Mouse (Mus musculus): ENCODE data around the gene Wfdc17. TPM values are rescaled to one million over a fixed set of nuclear protein-coding genes. Genes with fewer than 3 reads are reported as not detected.

The Wfdc17 gene
- polyA plus RNA-seq (2015; fragmentation: Nextera tagmentation; extraction: Ambion mirVana), result 4.1 and 5.1 TPM in 2 replicates

GRCm38 (mm10) chr11:83703705-83704104 is at the start of gene Wfdc17:
Wfdc17 (plus strand) TSS chr11:83703991.

GRCm38 (mm10) chr11:83662204-83662603 is 41.6 kb upstream of the Wfdc17 start, which contains the start of gene Ccl4:
Ccl4 (plus strand) TSS chr11:83662584.

GRCm38 (mm10) chr11:83708715-83709114 is 4.9 kb downstream of the Wfdc17 start, which contains the start of gene Wfdc18:
Wfdc18 (plus strand) TSS chr11:83709015.

GRCm38 (mm10) chr11:83746681-83747080 is 42.9 kb downstream of the Wfdc17 start, which contains the start of gene Wfdc21:
Wfdc21 (plus strand) TSS chr11:83746940.

GRCm38 (mm10) chr11:83753581-83754181 is 49.9 kb downstream of the Wfdc17 start, which contains the start of gene Heatr6:
Heatr6 (plus strand) TSS chr11:83753696.

Other genes with a start within 250 kb of the Wfdc17 start
- 3.4 and 3.7 TPM in 2 replicates for gene Mmp28, start 240.9 kb upstream of the Wfdc17 start, polyA plus RNA-seq (2015; fragmentation: Nextera tagmentation; extraction: Ambion mirVana)
- gene Taf15, start 230.9 kb upstream of the Wfdc17 start, polyA plus RNA-seq (2015; fragmentation: Nextera tagmentation; extraction: Ambion mirVana), result 11.8 and 12.4 TPM in 2 replicates
- gene Heatr9, start 181.8 kb upstream of the Wfdc17 start, polyA plus RNA-seq (2015; fragmentation: Nextera tagmentation; extraction: Ambion mirVana), result not detected in 2 replicates
- 0.97 TPM in 1 of 2 replicates, not detected in the other for gene Ccl5, start 173.5 kb upstream of the Wfdc17 start, polyA plus RNA-seq (2015; fragmentation: Nextera tagmentation; extraction: Ambion mirVana)
- 4.3 and 5.3 TPM in 2 replicates for gene Ccl9, start 125.4 kb upstream of the Wfdc17 start, polyA plus RNA-seq (2015; fragmentation: Nextera tagmentation; extraction: Ambion mirVana)
- 7.3 and 8.0 TPM in 2 replicates for gene Ccl6, start 110.9 kb upstream of the Wfdc17 start, polyA plus RNA-seq (2015; fragmentation: Nextera tagmentation; extraction: Ambion mirVana)
- not detected in 2 replicates for gene Rpl9-ps1, start 58.4 kb upstream of the Wfdc17 start, polyA plus RNA-seq (2015; fragmentation: Nextera tagmentation; extraction: Ambion mirVana)
- gene Ccl3, start 54.6 kb upstream of the Wfdc17 start, polyA plus RNA-seq (2015; fragmentation: Nextera tagmentation; extraction: Ambion mirVana), result 1.6 and 2.7 TPM in 2 replicates
- gene Ccl4, start 41.4 kb upstream of the Wfdc17 start, polyA plus RNA-seq (2015; fragmentation: Nextera tagmentation; extraction: Ambion mirVana), result 1.9 TPM in 2 replicates
- gene Wfdc18, start 5.0 kb downstream of the Wfdc17 start, polyA plus RNA-seq (2015; fragmentation: Nextera tagmentation; extraction: Ambion mirVana), result not detected in 2 replicates
- 1.1 TPM in 1 of 2 replicates, not detected in the other for gene Wfdc21, start 42.9 kb downstream of the Wfdc17 start, polyA plus RNA-seq (2015; fragmentation: Nextera tagmentation; extraction: Ambion mirVana)
- 23.4 and 26.1 TPM in 2 replicates for gene Heatr6, start 49.7 kb downstream of the Wfdc17 start, polyA plus RNA-seq (2015; fragmentation: Nextera tagmentation; extraction: Ambion mirVana)
- gene Hnf1b, start 146.1 kb downstream of the Wfdc17 start, polyA plus RNA-seq (2015; fragmentation: Nextera tagmentation; extraction: Ambion mirVana), result 0.89 and 0.95 TPM in 2 replicates
- gene Ddx52, start 238.1 kb downstream of the Wfdc17 start, polyA plus RNA-seq (2015; fragmentation: Nextera tagmentation; extraction: Ambion mirVana), result 16.0 and 18.0 TPM in 2 replicates

Measured in neural tube, postnatal 0 days (tissue).